26 mouse cellular contexts compared by ENCODE assay signal in the genomic region with DNA sequence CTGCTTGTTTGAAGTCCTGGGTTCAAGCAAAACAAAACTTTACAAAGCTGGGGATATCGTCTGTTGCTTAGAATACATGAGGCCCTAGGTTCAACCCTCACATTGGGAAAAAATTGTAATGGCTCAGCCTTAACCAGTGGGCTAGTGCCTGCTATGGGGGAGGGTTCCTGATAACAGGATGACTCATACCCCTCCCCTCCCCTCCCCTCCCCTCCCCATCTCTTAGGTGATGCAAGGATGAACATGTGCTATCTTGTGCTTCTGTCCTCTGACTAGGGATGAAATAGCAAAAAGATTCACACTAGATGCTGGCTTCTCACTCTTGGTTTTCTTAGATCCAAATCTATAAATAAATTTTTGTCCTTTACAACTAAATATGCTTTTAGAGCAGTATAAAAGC. TPM values are rescaled to one million over a fixed set of nuclear protein-coding genes. Genes with fewer than 3 reads are reported as not detected.
A peak's percentile ranks its signal among the peaks of the same experiment; 100 is the strongest.
DNase-seq lines count a peak whose midpoint lies in the region; ATAC-seq and TF ChIP-seq lines count a peak whose summit lies in the region.
"Had no signal": no experiment of that assay in that cellular context is flagged by ENCODE, and none has a peak within 500 bp of the region (broad histone marks: within the 10 kb centered on the region; RNA-seq: fewer than 3 reads in every experiment).

No protein-coding gene starts in this region.

- H3K9me3 ChIP-seq in liver, embryonic 11.5 days (ENCODE audit: control insufficient read depth, low read length), result no peaks in the 10 kb centered on the region
- no peaks in the 10 kb centered on the region for H3K9me3 ChIP-seq in MEL (replicated peaks; ENCODE audit: insufficient read depth, low read length)
- no peaks in the 10 kb centered on the region for H3K9me3 ChIP-seq in liver, embryonic 15.5 days (replicated peaks)
- H3K9me3 ChIP-seq: forebrain, embryonic 10.5 days; forebrain, embryonic 13.5 days; hindbrain, embryonic 10.5 days; hindbrain, embryonic 13.5 days had no signal

- peaks cover 24% of the 10 kb centered on the region for H3K4me1 ChIP-seq in liver, embryonic 11.5 days (replicated peaks; ENCODE audit: control insufficient read depth, insufficient read depth, low read length)
- H3K4me1 ChIP-seq in MEL (ENCODE audit: control insufficient read depth in 1 of 2, insufficient read depth in 2 of 2, low read length in 2 of 2), result peaks cover 25 to 44% of the 10 kb centered on the region in 2 experiments
- H3K4me1 ChIP-seq in liver, embryonic 15.5 days (replicated peaks), result peaks cover 68% of the 10 kb centered on the region

- H3K9ac ChIP-seq in liver, embryonic 11.5 days (ENCODE audit: low read depth, low read length), result no peak overlapping the region
- H3K9ac ChIP-seq in MEL (ENCODE audit: control insufficient read depth, low read depth, low read length, poor library complexity, severe bottlenecking), result no peak overlapping the region
- H3K9ac ChIP-seq in liver, embryonic 15.5 days, result no peak overlapping the region
- H3K9ac ChIP-seq: forebrain, embryonic 13.5 days; hindbrain, embryonic 13.5 days had no signal

- TF ChIP-seq CTCF in MEL (IDR thresholded peaks at IDR 0.05 in 2 of 3, conservative IDR thresholded peaks at IDR 0.05 in 1 of 3; ENCODE audit: control insufficient read depth in 1 of 3, insufficient read depth in 1 of 3, low read depth in 2 of 3, low read length in 3 of 3, poor library complexity in 1 of 3, severe bottlenecking in 1 of 3), result no peak

- ATAC-seq in liver, embryonic 11.5 days (replicated peaks; ENCODE audit: low FRiP score), result no peak
- ATAC-seq in liver, embryonic 15.5 days (ENCODE audit: insufficient read depth), result no peak
- no peak for ATAC-seq in frontal cortex, adult (ENCODE audit: low TSS enrichment)
- ATAC-seq: activated CD4-positive, CD25-positive, alpha-beta regulatory T cell, adult 4 months; forebrain, embryonic 13.5 days; forebrain, embryonic 16.5 days; hindbrain, embryonic 16.5 days had no signal

- intact Hi-C loops in heart, postnatal 10 days (cut with DNase I), result loop anchor here (5.0 kb wide), 1 partner anchor 67 kb away; no protein-coding TSS in a partner anchor

- peak; percentile 70 to 72 for TF ChIP-seq EP300 in MEL (IDR thresholded peaks at IDR 0.05; ENCODE audit: low read depth in 1 of 2, low read length in 2 of 2)

- no peak for TF ChIP-seq POLR2A in MEL (IDR thresholded peaks at IDR 0.05; ENCODE audit: control insufficient read depth in 1 of 2, insufficient read depth in 1 of 2, low read depth in 1 of 2, low read length in 2 of 2, poor library complexity in 1 of 2)

- DNase-seq in heart, adult 11 months, result peak; percentile 18
- no peak for DNase-seq in heart, postnatal 10 days
- DNase-seq in liver (peak; percentile 70), MEL (ENCODE audit: low read depth, low spot score) (peak; percentile 79)
- DNase-seq in liver, embryonic 11.5 days (ENCODE audit: low spot score), result no peak
- no peak for DNase-seq in lung, postnatal 25 days (ENCODE audit: low spot score)
- DNase-seq: adrenal gland, adult 8-10 months; adrenal gland, postnatal 25 days; B cell, adult 2 months; cerebellum, adult 18-20 months; cerebellum, adult 9-10 months; cerebellum, postnatal 14 days; gastrocnemius, adult 2 months; gastrocnemius, postnatal 14 days; heart, adult 18-20 months; heart, postnatal 36 days had no signal

- no peak overlapping the region for H3K4me3 ChIP-seq in liver, embryonic 11.5 days (ENCODE audit: low read depth, low read length)
- H3K4me3 ChIP-seq in MEL (ENCODE audit: control insufficient read depth in 1 of 2, insufficient read depth in 1 of 2, low read depth in 2 of 2, low read length in 2 of 2), result no peak overlapping the region
- H3K4me3 ChIP-seq in liver, embryonic 15.5 days (replicated peaks), result no peak overlapping the region
- H3K4me3 ChIP-seq: forebrain, embryonic 10.5 days; forebrain, embryonic 13.5 days; gastrocnemius, adult 2 months; hindbrain, embryonic 10.5 days; hindbrain, embryonic 13.5 days had no signal

- 55% methylated on average over 1 of the region's 1 CpGs for WGBS in liver, embryonic 11.5 days
- WGBS in liver, embryonic 15.5 days (ENCODE audit: insufficient replicate concordance), result 67% methylated on average over 1 of the region's 1 CpGs

- no peaks in the 10 kb centered on the region for H3K36me3 ChIP-seq in liver, embryonic 11.5 days (ENCODE audit: control insufficient read depth, insufficient read depth, low read length)
- peaks cover 0 to 44% of the 10 kb centered on the region in 2 experiments; a peak in 2 of 4 replicates for H3K36me3 ChIP-seq in MEL (ENCODE audit: control insufficient read depth in 1 of 2, insufficient read depth in 2 of 2, low read length in 2 of 2)
- peaks cover 2% of the 10 kb centered on the region; the same call in 1 of the 2 replicates for H3K36me3 ChIP-seq in liver, embryonic 15.5 days (replicated peaks)
- H3K36me3 ChIP-seq: forebrain, embryonic 10.5 days; hindbrain, embryonic 10.5 days; hindbrain, embryonic 13.5 days had no signal

- TF ChIP-seq RAD21 in MEL (IDR thresholded peaks at IDR 0.05; ENCODE audit: low read depth, low read length), result no peak

- H3K27me3 ChIP-seq in liver, embryonic 11.5 days (replicated peaks; ENCODE audit: control insufficient read depth, insufficient read depth, low read length), result no peaks in the 10 kb centered on the region
- H3K27me3 ChIP-seq in MEL (ENCODE audit: control insufficient read depth in 1 of 2, insufficient read depth in 2 of 2, low read length in 2 of 2), result no peaks in the 10 kb centered on the region
- no peaks in the 10 kb centered on the region for H3K27me3 ChIP-seq in liver, embryonic 15.5 days

- H3K79me2 ChIP-seq in MEL (ENCODE audit: control insufficient read depth, insufficient read depth, low read length, poor library complexity), result peaks cover 17% of the 10 kb centered on the region

- H3K27ac ChIP-seq in liver, embryonic 11.5 days (ENCODE audit: low read depth, low read length), result no peak overlapping the region
- H3K27ac ChIP-seq in MEL (ENCODE audit: control insufficient read depth, low read depth, low read length), result peak overlapping the region; percentile 70
- peak overlapping the region; percentile 53; the same call in 1 of the 2 replicates for H3K27ac ChIP-seq in liver, embryonic 15.5 days (replicated peaks)
- H3K27ac ChIP-seq: forebrain, embryonic 10.5 days; forebrain, embryonic 13.5 days; gastrocnemius, adult 2 months; hindbrain, embryonic 10.5 days; hindbrain, embryonic 13.5 days had no signal

- no peak overlapping the region for H3K4me2 ChIP-seq in liver, embryonic 11.5 days
- H3K4me2 ChIP-seq in liver, embryonic 15.5 days, result no peak overlapping the region
- H3K4me2 ChIP-seq: forebrain, embryonic 13.5 days; heart, embryonic 11.5 days; hindbrain, embryonic 13.5 days had no signal

TF ChIP-seq in MEL, 35 proteins besides CTCF, POLR2A, EP300 and RAD21 (continues in another document):
- TF ChIP-seq MAFK (IDR thresholded peaks at IDR 0.05; ENCODE audit: borderline replicate concordance, low read depth, low read length) (no peak), MEF2A (IDR thresholded peaks at IDR 0.05; ENCODE audit: extremely low read depth, insufficient replicate concordance, low read depth, low read length, poor library complexity, severe bottlenecking) (no peak), MYB (IDR thresholded peaks at IDR 0.05; ENCODE audit: low read depth, low read length) (no peak), SMC3 (IDR thresholded peaks at IDR 0.05; ENCODE audit: low read depth, low read length) (no peak), TCF12 (IDR thresholded peaks at IDR 0.05; ENCODE audit: low read depth, low read length) (peak; percentile 66; the same call in 1 of the 2 replicates), ZKSCAN1 (IDR thresholded peaks at IDR 0.05; ENCODE audit: low read depth, low read length) (no peak), HCFC1 (IDR thresholded peaks at IDR 0.05; ENCODE audit: low read depth, low read length) (0 out of 2 replicates have a peak, but pooled peaks have one; percentile 29), MXI1 (IDR thresholded peaks at IDR 0.05; ENCODE audit: low read depth, low read length) (peak; percentile 49; the same call in 1 of the 2 replicates), MAX (IDR thresholded peaks at IDR 0.05; ENCODE audit: low read length) (peak; percentile 60), E2F4 (IDR thresholded peaks at IDR 0.05; ENCODE audit: borderline replicate concordance, low read depth, low read length) (no peak), ZMIZ1 (IDR thresholded peaks at IDR 0.05; ENCODE audit: low read depth, low read length) (no peak), KAT2A (conservative IDR thresholded peaks at IDR 0.05; ENCODE audit: low read depth, low read length) (no peak), TAL1 (IDR thresholded peaks at IDR 0.05; ENCODE audit: low read length) (peak; percentile 24; the same call in 1 of the 2 replicates), ETS1 (IDR thresholded peaks at IDR 0.05; ENCODE audit: low read depth, low read length) (peak; percentile 90), MYC (IDR thresholded peaks at IDR 0.05; ENCODE audit: low read depth, low read length) (peak; percentile 81; the same call in 1 of the 2 replicates), UBTF (IDR thresholded peaks at IDR 0.05; ENCODE audit: borderline replicate concordance, insufficient read depth, low read depth, low read length) (no peak), CHD2 (IDR thresholded peaks at IDR 0.05; ENCODE audit: low read length) (no peak), SIN3A (IDR thresholded peaks at IDR 0.05; ENCODE audit: low read length) (peak; percentile 55), MAZ (IDR thresholded peaks at IDR 0.05; ENCODE audit: low read depth, low read length) (peak; percentile 72), USF1 (IDR thresholded peaks at IDR 0.05; ENCODE audit: low read depth, low read length) (no peak), BHLHE40 (IDR thresholded peaks at IDR 0.05; ENCODE audit: borderline replicate concordance, low read depth, low read length) (no peak), POLR2AphosphoS5 (IDR thresholded peaks at IDR 0.05; ENCODE audit: borderline replicate concordance, low read depth, low read length) (no peak), USF2 (IDR thresholded peaks at IDR 0.05; ENCODE audit: borderline replicate concordance in 1 of 2, insufficient read depth in 1 of 2, low read depth in 1 of 2, low read length in 2 of 2) (no peak), CHD1 (IDR thresholded peaks at IDR 0.05; ENCODE audit: low read depth, low read length) (no peak), GABPA (IDR thresholded peaks at IDR 0.05; ENCODE audit: low read depth, low read length) (no peak), TBP (IDR thresholded peaks at IDR 0.05; ENCODE audit: low read depth, low read length) (no peak)

RNA-seq across cellular contexts. Expression of a gene that starts 2.8 kb away (rescaled TPM):
- 10 to 100 TPM; 13.4 to 16.2 TPM for total RNA-seq in heart, postnatal 10 days (2021)
- 46.9 and 49.2 TPM in 2 replicates for polyA plus RNA-seq in liver, embryonic 11.5 days (2014; fragmentation: Nextera tagmentation; extraction: Ambion mirVana)
- total RNA-seq in MEL (2012; rRNA removed), result 13.2 TPM in 2 replicates
- 10 to 100 TPM in 1 of 2 experiments, not detected in 1; 17.9 TPM for polyA plus RNA-seq in MEL (2012; ENCODE audit: insufficient read depth in 1 of 2, insufficient read length in 2 of 2, low read depth in 1 of 2, low replicate concordance in 2 of 2, missing spikeins in 1 of 2)
- 79.2 and 87.6 TPM in 2 replicates for polyA plus RNA-seq in liver, embryonic 15.5 days (2015; fragmentation: Nextera tagmentation; extraction: Ambion mirVana)

Comparison
In these comparisons a context has a peak if more than half of its experiments do, and no peak if none do; other contexts are left out.
1. DNase-seq: peak in heart, adult 11 months (single experiment), liver (single experiment) and MEL (single experiment); none in heart, postnatal 10 days (0 of 2), liver, embryonic 11.5 days (single experiment) and lung, postnatal 25 days (single experiment).